Mouse (Mus musculus): Measurements from ENCODE around the gene Scrg1. TPM values are rescaled to one million over a fixed set of nuclear protein-coding genes. Genes with fewer than 3 reads are reported as not detected.
"Not testable (repeated sequence)": the region's sequence is repeated elsewhere in the genome, so short reads cannot be mapped to it uniquely, and the experiment has no call there.

The Scrg1 gene
- polyA plus RNA-seq, 1 experiment from 2014 or later, result 0.39 TPM

DNA sequence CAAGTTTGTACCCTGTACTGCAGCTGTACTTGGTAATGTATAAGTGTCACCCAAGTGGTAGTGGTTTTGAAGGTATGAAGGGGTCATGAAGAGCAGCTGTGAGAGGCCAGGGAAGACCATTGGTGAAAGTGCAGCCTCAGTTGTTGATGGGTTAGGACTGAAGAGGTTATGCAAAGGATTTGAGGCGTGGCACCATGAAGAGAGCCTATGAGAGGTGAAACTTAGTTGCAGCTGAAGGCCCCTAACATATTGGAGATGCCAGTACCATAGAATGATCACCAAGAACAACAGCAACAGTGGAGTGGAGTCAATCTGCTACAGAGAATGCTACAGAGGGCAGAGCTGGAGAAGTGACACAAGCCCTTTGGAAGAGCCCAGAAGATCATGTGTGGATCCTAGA, 33.6 kb downstream of the Scrg1 start:
- 91% methylated on average over 1 of the region's 1 CpGs for WGBS
- ATAC-seq (replicated peaks; ENCODE audit: low FRiP score), result no peak
- Histone ChIP-seq H3K27me3 (no peaks in the 10 kb centered on the region), H3K4me3 (replicated peaks) (no peak overlapping the region), H3K36me3 (no peaks in the 10 kb centered on the region), H3K27ac (no peak overlapping the region), H3K4me2 (no peak overlapping the region), H3K4me1 (peaks cover 9% of the 10 kb centered on the region), H3K9me3 (replicated peaks) (no peaks in the 10 kb centered on the region), H3K9ac (no peak overlapping the region)

GRCm38 (mm10) chr8:57489896-57490295, 34.2 kb downstream of the Scrg1 start:
- Histone ChIP-seq H3K9me3 (replicated peaks) (no peaks in the 10 kb centered on the region), H3K4me2 (no peak overlapping the region), H3K4me1 (peaks cover 9% of the 10 kb centered on the region), H3K4me3 (replicated peaks) (no peak overlapping the region), H3K9ac (no peak overlapping the region), H3K27me3 (no peaks in the 10 kb centered on the region), H3K36me3 (no peaks in the 10 kb centered on the region), H3K27ac (no peak overlapping the region)
- ATAC-seq (replicated peaks; ENCODE audit: low FRiP score), result no peak

GRCm38 (mm10) chr8:57491873-57492272, 36.1 kb downstream of the Scrg1 start:
- H3K4me3 ChIP-seq (replicated peaks), result no peak overlapping the region
- H3K9me3 ChIP-seq (replicated peaks), result no peaks in the 10 kb centered on the region
- H3K4me1 ChIP-seq, result 0 out of 2 replicates have a peak, but pooled peaks cover 2% of the 10 kb centered on the region
- ATAC-seq (replicated peaks; ENCODE audit: low FRiP score), result no peak
- no peak overlapping the region for H3K4me2 ChIP-seq
- 91% methylated on average over 4 of the region's 4 CpGs for WGBS
- no peaks in the 10 kb centered on the region for H3K27me3 ChIP-seq
- no peak overlapping the region for H3K9ac ChIP-seq
- no peaks in the 10 kb centered on the region for H3K36me3 ChIP-seq
- H3K27ac ChIP-seq, result no peak overlapping the region

DNA sequence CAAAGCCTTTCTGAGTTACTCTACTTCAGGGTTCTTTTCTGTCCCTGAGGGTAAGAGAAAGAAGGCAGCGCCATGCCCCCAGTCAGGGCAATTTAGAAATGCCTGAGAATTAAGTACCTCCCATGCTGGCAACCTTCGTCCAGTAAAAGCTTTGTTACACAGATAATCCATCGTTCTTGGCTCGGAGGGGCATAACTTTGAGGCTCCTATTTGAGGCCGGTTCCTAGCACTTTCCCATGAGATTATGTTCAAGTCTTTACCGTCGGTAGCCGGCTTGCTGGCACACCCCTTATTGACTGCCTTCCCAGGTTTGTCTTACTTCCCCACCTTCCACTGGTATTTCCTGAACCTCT, 42.7 kb downstream of the Scrg1 start:
- Histone ChIP-seq H3K9ac (no peak overlapping the region), H3K27ac (no peak overlapping the region), H3K36me3 (no peaks in the 10 kb centered on the region), H3K9me3 (replicated peaks) (no peaks in the 10 kb centered on the region), H3K4me1 (peaks cover 3% of the 10 kb centered on the region; the same call in 1 of the 2 replicates), H3K27me3 (no peaks in the 10 kb centered on the region), H3K4me2 (no peak overlapping the region; the same call in 1 of the 2 replicates), H3K4me3 (replicated peaks) (no peak overlapping the region)
- ATAC-seq (replicated peaks; ENCODE audit: low FRiP score), result no peak
- 77% methylated on average over 8 of the region's 8 CpGs for WGBS

DNA sequence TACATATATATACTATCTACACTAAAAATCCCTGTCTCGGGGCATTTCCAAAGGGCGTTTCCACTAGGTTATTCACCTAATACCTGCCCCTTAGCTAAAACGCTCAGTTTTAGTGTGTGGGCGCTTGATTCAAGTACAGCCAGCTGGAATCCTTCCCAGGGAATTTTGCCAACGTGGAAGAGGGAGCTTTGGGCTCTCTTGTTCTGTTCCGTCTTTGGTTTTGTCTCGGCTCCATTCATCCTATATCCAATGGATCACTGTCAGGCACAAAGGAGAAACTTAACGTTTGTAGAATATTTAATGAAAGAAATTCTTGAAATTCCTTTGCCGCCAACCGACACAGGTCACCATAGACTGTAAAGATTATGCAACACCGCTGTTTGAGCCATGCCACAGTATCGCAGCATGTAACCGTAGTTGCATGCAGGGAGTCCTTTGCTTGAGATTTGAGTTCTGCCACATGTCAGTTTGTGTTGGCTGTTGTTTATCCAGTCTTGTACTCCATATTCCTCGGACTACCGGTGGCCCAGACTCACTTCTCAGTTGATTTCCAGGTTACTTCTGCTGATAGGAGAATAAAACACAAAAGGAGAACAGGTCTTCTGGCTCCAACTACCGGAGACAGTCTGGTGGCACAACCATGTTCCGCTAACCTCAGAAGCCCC, 43.3 kb downstream of the Scrg1 start:
- Histone ChIP-seq H3K9me3 (replicated peaks) (no peaks in the 10 kb centered on the region), H3K4me1 (peaks cover 3% of the 10 kb centered on the region; the same call in 1 of the 2 replicates), H3K4me3 (replicated peaks) (no peak overlapping the region), H3K27me3 (no peaks in the 10 kb centered on the region), H3K27ac (no peak overlapping the region), H3K9ac (no peak overlapping the region), H3K4me2 (peak overlapping the region; percentile 22; the same call in 1 of the 2 replicates), H3K36me3 (no peaks in the 10 kb centered on the region)
- WGBS, result 65% methylated on average over 17 of the region's 17 CpGs
- ATAC-seq (replicated peaks; ENCODE audit: low FRiP score), result 0 out of 2 replicates have a peak, but pooled peaks have one; percentile 43

DNA sequence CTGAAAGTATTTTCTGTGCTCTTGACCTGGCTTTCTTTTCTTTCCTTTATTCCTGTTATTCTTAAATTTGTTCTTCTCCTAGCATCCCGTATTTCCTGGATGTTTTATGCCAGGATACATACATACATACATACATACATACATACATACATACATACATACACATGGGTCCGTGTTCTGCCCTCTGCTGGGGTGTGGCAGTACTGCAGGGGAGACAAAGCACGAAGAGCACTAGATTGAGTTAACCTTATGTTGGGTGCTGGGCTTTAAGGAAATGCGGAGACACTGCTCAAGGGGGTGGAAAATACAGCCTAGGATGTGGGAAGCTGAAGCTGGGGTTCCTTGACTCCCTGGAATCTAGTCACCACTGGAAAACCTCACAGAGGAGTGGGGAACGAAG, 47.9 kb downstream of the Scrg1 start:
- Histone ChIP-seq H3K9ac (no peak overlapping the region), H3K4me1 (peaks cover 3% of the 10 kb centered on the region; the same call in 1 of the 2 replicates), H3K4me3 (replicated peaks) (no peak overlapping the region), H3K27ac (no peak overlapping the region), H3K36me3 (no peaks in the 10 kb centered on the region), H3K27me3 (no peaks in the 10 kb centered on the region), H3K4me2 (no peak overlapping the region), H3K9me3 (replicated peaks) (no peaks in the 10 kb centered on the region)
- no peak; the same call in 1 of the 2 replicates for ATAC-seq (replicated peaks; ENCODE audit: low FRiP score)
- WGBS, result 51% methylated on average over 5 of the region's 5 CpGs

DNA sequence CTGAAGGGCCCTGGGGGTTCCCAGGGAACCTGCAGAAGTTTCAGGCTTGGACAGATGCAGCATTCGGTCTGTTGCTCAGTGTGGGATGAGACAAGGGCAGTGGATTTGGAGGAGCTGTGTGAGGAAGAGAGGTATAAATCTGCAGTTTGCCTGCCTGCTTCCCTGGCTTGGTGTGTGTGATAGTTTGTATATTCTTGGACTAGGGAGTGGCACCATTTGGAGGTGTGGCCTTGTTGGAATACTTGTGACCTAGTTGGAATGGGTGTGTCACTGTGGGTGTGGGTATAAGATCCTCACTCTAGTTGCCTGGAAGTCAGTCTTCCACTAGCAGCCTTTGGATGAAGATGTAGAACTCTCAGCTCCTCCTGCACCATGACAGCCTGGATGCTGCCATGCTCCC, 49.8 kb downstream of the Scrg1 start:
- not testable (repeated sequence) for ATAC-seq (replicated peaks; ENCODE audit: low FRiP score); H3K9ac ChIP-seq; H3K4me3 ChIP-seq (replicated peaks); H3K4me2 ChIP-seq; H3K9me3 ChIP-seq (replicated peaks); H3K4me1 ChIP-seq; H3K27me3 ChIP-seq; H3K36me3 ChIP-seq; H3K27ac ChIP-seq
- WGBS, result 74% methylated on average over 1 of the region's 1 CpGs

DNA sequence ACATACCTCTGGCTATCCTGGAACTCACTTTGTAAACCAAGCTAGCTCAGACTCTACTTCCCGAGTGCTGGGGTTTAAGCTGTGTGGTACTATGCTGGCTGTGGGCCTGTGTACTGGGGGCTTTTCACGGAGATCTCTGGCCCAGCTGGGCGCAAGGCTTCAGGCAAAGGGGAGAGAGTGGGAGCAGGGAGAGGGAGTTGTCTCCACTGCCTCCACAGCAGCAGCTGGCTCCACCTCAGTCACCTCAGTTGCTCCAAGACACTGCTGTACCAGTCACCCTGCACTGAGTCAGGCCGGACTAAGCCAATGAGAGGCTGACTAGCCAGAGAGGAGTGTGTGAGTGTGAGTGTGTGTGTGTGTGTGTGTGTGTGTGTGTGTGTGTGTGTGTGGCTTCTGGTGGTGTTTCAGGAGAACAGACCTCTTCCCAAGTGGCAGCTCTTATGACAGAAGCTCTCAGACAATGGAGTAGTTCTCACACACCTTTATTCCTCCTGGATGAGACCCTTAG, 51.9 kb downstream of the Scrg1 start:
- WGBS, result 96% methylated on average over 4 of the region's 4 CpGs
- H3K27me3 ChIP-seq, result no peaks in the 10 kb centered on the region
- H3K4me3 ChIP-seq (replicated peaks), result no peak overlapping the region
- ATAC-seq (replicated peaks; ENCODE audit: low FRiP score), result no peak
- H3K36me3 ChIP-seq, result no peaks in the 10 kb centered on the region
- no peak overlapping the region for H3K9ac ChIP-seq
- peaks cover 4% of the 10 kb centered on the region; the same call in 1 of the 2 replicates for H3K4me1 ChIP-seq
- no peak overlapping the region for H3K27ac ChIP-seq
- H3K9me3 ChIP-seq (replicated peaks), result no peaks in the 10 kb centered on the region
- no peak overlapping the region for H3K4me2 ChIP-seq

GRCm38 (mm10) chr8:57508657-57509056, 52.9 kb downstream of the Scrg1 start:
- peaks cover 7% of the 10 kb centered on the region for H3K4me1 ChIP-seq
- 82% methylated on average over 4 of the region's 4 CpGs for WGBS

GRCm38 (mm10) chr8:57510791-57511315, 55.1 kb downstream of the Scrg1 start:
- H3K9ac ChIP-seq, result peak overlapping the region; percentile 76
- ATAC-seq (replicated peaks; ENCODE audit: low FRiP score), result peak; percentile 24
- peak overlapping the region; percentile 91 for H3K4me3 ChIP-seq (replicated peaks)
- peaks cover 15% of the 10 kb centered on the region for H3K36me3 ChIP-seq
- no peaks in the 10 kb centered on the region for H3K9me3 ChIP-seq (replicated peaks)
- H3K27me3 ChIP-seq, result no peaks in the 10 kb centered on the region
- under 1% methylated on average over 31 of the region's 31 CpGs for WGBS
- peaks cover 8% of the 10 kb centered on the region for H3K4me1 ChIP-seq
- peak overlapping the region; percentile 94 for H3K27ac ChIP-seq
- H3K4me2 ChIP-seq, result peak overlapping the region; percentile 81

More at GRCm38 (mm10) chr8:57508657-57509056, 52.9 kb downstream of the Scrg1 start:
- no peaks in the 10 kb centered on the region for H3K27me3 ChIP-seq
- no peaks in the 10 kb centered on the region for H3K9me3 ChIP-seq (replicated peaks)
- no peak overlapping the region for H3K4me2 ChIP-seq
- no peak overlapping the region for H3K27ac ChIP-seq
- peaks cover 4% of the 10 kb centered on the region; the same call in 1 of the 2 replicates for H3K36me3 ChIP-seq
- no peak overlapping the region for H3K9ac ChIP-seq
- H3K4me3 ChIP-seq (replicated peaks), result no peak overlapping the region
- ATAC-seq (replicated peaks; ENCODE audit: low FRiP score), result no peak

GRCm38 (mm10) chr8:57511316-57512118, 55.8 kb downstream of the Scrg1 start, which contains the start of gene Hmgb2:
Gene Hmgb2 (plus strand): TSS chr8:57511907.
- peak; percentile 100 for ATAC-seq (replicated peaks; ENCODE audit: low FRiP score)
- H3K9me3 ChIP-seq (replicated peaks), result no peaks in the 10 kb centered on the region

More at GRCm38 (mm10) chr8:57511316-57512118, 55.8 kb downstream of the Scrg1 start, which contains the start of gene Hmgb2:
- no peaks in the 10 kb centered on the region for H3K27me3 ChIP-seq
- peaks cover 21% of the 10 kb centered on the region for H3K36me3 ChIP-seq
- peaks cover 8% of the 10 kb centered on the region for H3K4me1 ChIP-seq
- H3K27ac ChIP-seq, result peak within 1 kb of the TSS; percentile 100
- H3K9ac ChIP-seq, result peak within 1 kb of the TSS; percentile 99
- under 1% methylated on average over 63 of the region's 63 CpGs for WGBS
- peak within 1 kb of the TSS; percentile 91 for H3K4me3 ChIP-seq (replicated peaks)
- H3K4me2 ChIP-seq, result peak within 1 kb of the TSS; percentile 81

Measured in kidney, embryonic 15.5 days (tissue).